Mouse (Mus musculus) neural tube, embryonic 12.5 days (tissue): ENCODE measurements around the gene Olfr992. TPM values are rescaled to one million over a fixed set of nuclear protein-coding genes. Genes with fewer than 3 reads are reported as not detected.
"Not testable (repeated sequence)": the region's sequence is repeated elsewhere in the genome, so short reads cannot be mapped to it uniquely, and the experiment has no call there.

Experiments
- ATAC-seq: fragments of 200-750 bp; cut with Nextera tagmentation; 2 replicates; pipeline ENCODE4 v1.8.0; 2017; ENCODE audit warnings: low read depth, mild to moderate bottlenecking, moderate TSS enrichment, moderate library complexity; ENCODE audit not compliant: low FRiP score
- H3K27ac ChIP-seq: fragments of 300-500 bp; sonication (generic); 2 replicates; pipeline ENCODE4 v1.5.1; 2016
- H3K27me3 ChIP-seq: fragments of 300-500 bp; sonication (generic); replicated peaks from 2 replicates; pipeline ENCODE4 v1.6.1; 2016; ENCODE audit warnings: mild to moderate bottlenecking
- H3K36me3 ChIP-seq: fragments of 300-500 bp; sonication (generic); 2 replicates; pipeline ENCODE4 v1.6.1; 2016; ENCODE audit warnings: mild to moderate bottlenecking
- H3K4me1 ChIP-seq: fragments of 300-500 bp; sonication (generic); 2 replicates; pipeline ENCODE4 v1.6.1; 2016
- H3K4me2 ChIP-seq: fragments of 300-500 bp; sonication (generic); replicated peaks from 2 replicates; pipeline ENCODE4 v1.6.1; 2016; ENCODE audit warnings: mild to moderate bottlenecking
- H3K4me3 ChIP-seq: fragments of 300-500 bp; sonication (generic); 2 replicates; pipeline ENCODE4 v1.5.1; 2016
- H3K9ac ChIP-seq: fragments of 300-500 bp; sonication (generic); 2 replicates; pipeline ENCODE4 v1.6.1; 2016; ENCODE audit warnings: mild to moderate bottlenecking
- H3K9me3 ChIP-seq: fragments of 300-500 bp; sonication (generic); 2 replicates; pipeline ENCODE4 v1.6.1; 2016; ENCODE audit warnings: mild to moderate bottlenecking
- WGBS: fragments of 180-500 bp; shearing (Covaris S2); methylation state at CpG from one replicate; pipeline ENCODE4 v1.1.7; 2016; 5-methylcytosine and 5-hydroxymethylcytosine counted together
- polyA plus RNA-seq: library from polyadenylated mRNA; unstranded; fragments of >200 nt; fragmentation: Nextera tagmentation; extraction: Ambion mirVana; gene quantifications from 2 replicates; pipeline ENCODE4 v1.2.1, GENCODE M21; 2016

Olfr992 gene
- polyA plus RNA-seq, result not detected in 2 replicates

- no peak for ATAC-seq
- WGBS, result 60% methylated on average over 2 of the region's 2 CpGs
Observed at GRCm38 (mm10) chr2:85409369-85409768, at the start of gene Olfr992. TSS of gene Olfr992 (minus strand) at chr2:85409469.

GRCm38 (mm10) chr2:85443539-85443938 lies 34.3 kb upstream of the Olfr992 start, which contains the start of gene Olfr995:
TSS of gene Olfr995 (minus strand) at chr2:85443639.
- Histone ChIP-seq H3K9me3 (no peaks in the 10 kb centered on the region), H3K36me3 (no peaks in the 10 kb centered on the region), H3K27me3 (no peaks in the 10 kb centered on the region), H3K27ac (no peak within 1 kb of the TSS), H3K4me1 (no peaks in the 10 kb centered on the region), H3K9ac (no peak within 1 kb of the TSS), H3K4me2 (no peak within 1 kb of the TSS), H3K4me3 (no peak within 1 kb of the TSS)
- 14% methylated on average over 1 of the region's 1 CpGs for WGBS
- ATAC-seq, result no peak

More at GRCm38 (mm10) chr2:85409369-85409768, at the start of gene Olfr992:
- Histone ChIP-seq H3K4me1 (no peaks in the 10 kb centered on the region), H3K9ac (no peak within 1 kb of the TSS), H3K9me3 (no peaks in the 10 kb centered on the region), H3K27ac (no peak within 1 kb of the TSS), H3K4me3 (no peak within 1 kb of the TSS), H3K4me2 (no peak within 1 kb of the TSS), H3K36me3 (no peaks in the 10 kb centered on the region), H3K27me3 (no peaks in the 10 kb centered on the region)

GRCm38 (mm10) chr2:85442546-85442945 lies 33.3 kb upstream of the Olfr992 start:
- no peak for ATAC-seq
- Histone ChIP-seq H3K4me2 (no peak overlapping the region), H3K4me1 (no peaks in the 10 kb centered on the region), H3K36me3 (no peaks in the 10 kb centered on the region), H3K27ac (no peak overlapping the region), H3K9me3 (no peaks in the 10 kb centered on the region), H3K27me3 (no peaks in the 10 kb centered on the region), H3K9ac (no peak overlapping the region), H3K4me3 (no peak overlapping the region)

- Histone ChIP-seq H3K4me1 (no peaks in the 10 kb centered on the region), H3K9ac (no peak within 1 kb of the TSS), H3K27me3 (no peaks in the 10 kb centered on the region), H3K4me2 (no peak within 1 kb of the TSS), H3K27ac (no peak within 1 kb of the TSS), H3K4me3 (no peak within 1 kb of the TSS), H3K36me3 (no peaks in the 10 kb centered on the region), H3K9me3 (no peaks in the 10 kb centered on the region)
- no peak for ATAC-seq
- 93% methylated on average over 3 of the region's 3 CpGs for WGBS
Observed at GRCm38 (mm10) chr2:85436351-85436750, 27.1 kb upstream of the Olfr992 start, which contains the start of gene Olfr994. TSS of gene Olfr994 (minus strand) at chr2:85436451.

GRCm38 (mm10) chr2:85425893-85426292 lies 16.6 kb upstream of the Olfr992 start:
- Histone ChIP-seq H3K4me2 (no peak overlapping the region), H3K9ac (no peak overlapping the region), H3K4me3 (no peak overlapping the region), H3K27ac (no peak overlapping the region), H3K27me3 (no peaks in the 10 kb centered on the region), H3K9me3 (no peaks in the 10 kb centered on the region), H3K36me3 (no peaks in the 10 kb centered on the region), H3K4me1 (no peaks in the 10 kb centered on the region)
- 86% methylated on average over 1 of the region's 1 CpGs for WGBS
- no peak for ATAC-seq

- no peak within 1 kb of the TSS for H3K9ac ChIP-seq
- no peaks in the 10 kb centered on the region for H3K4me1 ChIP-seq
- no peaks in the 10 kb centered on the region for H3K36me3 ChIP-seq
- no peaks in the 10 kb centered on the region for H3K27me3 ChIP-seq
- H3K4me3 ChIP-seq, result no peak within 1 kb of the TSS
- no peak within 1 kb of the TSS for H3K4me2 ChIP-seq
- H3K27ac ChIP-seq, result no peak within 1 kb of the TSS
- no peaks in the 10 kb centered on the region for H3K9me3 ChIP-seq
- no peak for ATAC-seq
Observed at GRCm38 (mm10) chr2:85414777-85415176, 5.5 kb upstream of the Olfr992 start, which contains the start of gene Olfr993. TSS of gene Olfr993 (minus strand) at chr2:85414877.

- H3K9me3 ChIP-seq, H3K4me2 ChIP-seq, H3K4me3 ChIP-seq, ATAC-seq, H3K36me3 ChIP-seq, H3K27ac ChIP-seq, H3K27me3 ChIP-seq, H3K4me1 ChIP-seq, H3K9ac ChIP-seq: not testable (repeated sequence)
Observed at GRCm38 (mm10) chr2:85363127-85363526, 46.1 kb downstream of the Olfr992 start, which contains the start of gene Olfr988. TSS of gene Olfr988 (minus strand) at chr2:85363227.

Other genes with a start within 250 kb of the Olfr992 start
- 2.1 and 2.9 TPM in 2 replicates for gene Lrrc55, start 212.3 kb downstream of the Olfr992 start, polyA plus RNA-seq
- gene Olfr987, start 70.2 kb downstream of the Olfr992 start, polyA plus RNA-seq, result not detected in 2 replicates
- gene Olfr988, start 46.2 kb downstream of the Olfr992 start, polyA plus RNA-seq, result not detected in 2 replicates
- gene Olfr993, start 5.4 kb upstream of the Olfr992 start, polyA plus RNA-seq, result not detected in 2 replicates
- not detected in 2 replicates for gene Olfr994, start 27.0 kb upstream of the Olfr992 start, polyA plus RNA-seq
- not detected in 2 replicates for gene Olfr995, start 34.2 kb upstream of the Olfr992 start, polyA plus RNA-seq
- not detected in 2 replicates for gene 4833423E24Rik, start 109.6 kb upstream of the Olfr992 start, polyA plus RNA-seq
- not detected in 2 replicates for gene Olfr996, start 169.7 kb upstream of the Olfr992 start, polyA plus RNA-seq
- gene Olfr998, start 179.5 kb upstream of the Olfr992 start, polyA plus RNA-seq, result not detected in 2 replicates
- not detected in 2 replicates for gene Olfr1000, start 202.4 kb upstream of the Olfr992 start, polyA plus RNA-seq
- gene Olfr1002, start 241.2 kb upstream of the Olfr992 start, polyA plus RNA-seq, result not detected in 2 replicates